Mouse (Mus musculus) gastrocnemius, postnatal 14 days (tissue): Measurements from ENCODE around the gene Fancb. TPM values are rescaled to one million over a fixed set of nuclear protein-coding genes. Genes with fewer than 3 reads are reported as not detected.

Experiments
- DNase-seq: peaks from one replicate; pipeline ENCODE4 v3.0.0; 2021; ENCODE audit warnings: mixed read lengths
- intact Hi-C: fragments of 180-260 bp; cut with DNase I; formaldehyde crosslinking; loops from one replicate; pipeline ENCODE4 v1.15.1; 2025; ENCODE audit warnings: low total_unique reads
- long read RNA-seq, 2 experiments: library from polyadenylated mRNA; stranded (forward); transcript quantifications; one replicate each; pipeline ENCODE4 v2.0.0; 2021
- total RNA-seq, 2 experiments: library from RNA; stranded (reverse); gene quantifications; 2 replicates each; pipeline ENCODE4 v1.2.3; 2021

Gene Fancb
- total RNA-seq, result under 1 TPM; 0.55 to 0.69 TPM
- long read RNA-seq, experiment 1, result 0 reads
- long read RNA-seq, experiment 2, result 0 reads

GRCm38 (mm10) chrX:164980193-164980775 lies at the start of gene Fancb, which contains the start of gene Mospd2:
Gene Fancb, plus strand, starts transcription at chrX:164980592.
Gene Mospd2, minus strand, starts transcription at chrX:164980375.
- intact Hi-C loops, result no loop called here
- DNase-seq, result peak; percentile 88

- intact Hi-C loops, result no loop called here
These were observed 38.9 kb upstream of the Fancb start for GRCm38 (mm10) chrX:164941540-164941939.

GRCm38 (mm10) chrX:164951858-164952576 lies 28.4 kb upstream of the Fancb start:
- DNase-seq, result no peak
- intact Hi-C loops, result no loop called here

More at GRCm38 (mm10) chrX:164941540-164941939, 38.9 kb upstream of the Fancb start:
- DNase-seq, result no peak

GRCm38 (mm10) chrX:164952601-164953375 lies 27.6 kb upstream of the Fancb start:
- no peak for DNase-seq
- intact Hi-C loops, result no loop called here

- intact Hi-C loops, result no loop called here
- no peak for DNase-seq
These were observed 14.5 kb upstream of the Fancb start for GRCm38 (mm10) chrX:164965750-164966448.

GRCm38 (mm10) chrX:164971206-164971605 lies 9.2 kb upstream of the Fancb start:
- no peak for DNase-seq

GRCm38 (mm10) chrX:164978866-164979265 lies 1.5 kb upstream of the Fancb start:
- intact Hi-C loops, result no loop called here
- no peak for DNase-seq

More at GRCm38 (mm10) chrX:164971206-164971605, 9.2 kb upstream of the Fancb start:
- intact Hi-C loops, result no loop called here

GRCm38 (mm10) chrX:165003141-165003540 lies 22.7 kb downstream of the Fancb start:
- DNase-seq, result no peak
- intact Hi-C loops, result no loop called here

GRCm38 (mm10) chrX:165004779-165005324 lies 24.5 kb downstream of the Fancb start, which contains the start of gene Gm17604:
Gene Gm17604, minus strand, starts transcription at chrX:165004829.
- intact Hi-C loops, result no loop called here
- DNase-seq, result no peak

Other genes with a start within 250 kb of the Fancb start
- 10 to 100 TPM in 1 of 2 experiments, 1 to 10 TPM in 1; 9.0 to 10.1 TPM for gene Mospd2, start 217 bp upstream of the Fancb start, total RNA-seq
- not detected for gene Gm17604, start 24.2 kb downstream of the Fancb start, total RNA-seq